Mouse (Mus musculus): ENCODE measurements at regions not wholly inside any gene's neighbourhood (a gene's known extent, or its start where the extent isn't known, plus 50 kb on each side); places are given as distances from the start of the nearest gene placed in this dataset.

DNA sequence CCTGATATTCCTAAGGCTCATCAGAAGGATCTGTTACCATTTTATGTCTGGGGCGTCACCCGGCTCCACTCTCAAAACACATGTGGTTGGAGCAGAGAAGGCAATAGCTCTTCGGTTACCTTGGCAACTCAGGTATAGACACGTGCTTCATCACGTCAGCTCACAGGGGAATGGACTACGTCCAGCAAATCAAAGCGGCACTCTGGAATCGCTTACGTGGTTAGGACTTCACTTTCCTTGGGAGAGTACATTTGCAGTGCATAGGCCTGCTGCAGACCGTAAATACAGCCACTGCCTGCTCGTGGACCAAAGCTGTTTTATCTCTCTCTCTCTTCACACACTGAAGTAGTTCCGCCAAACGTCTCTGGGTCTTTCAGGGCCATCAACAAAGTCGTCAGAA is 74.1 kb upstream of the Prok2 start:
- Histone ChIP-seq H3K9ac (ENCODE audit: low read length) (no peak overlapping the region), H3K4me3 (ENCODE audit: low read length) (no peak overlapping the region), H3K36me3 (ENCODE audit: control insufficient read depth, insufficient read depth) (no peaks in the 10 kb centered on the region), H3K4me1 (ENCODE audit: control insufficient read depth, insufficient read depth, low read length) (peaks cover 14% of the 10 kb centered on the region), H3K27ac (ENCODE audit: low read length) (no peak overlapping the region), H3K4me2 (ENCODE audit: low read depth, low read length) (peak overlapping the region; percentile 10), H3K9me3 (replicated peaks; ENCODE audit: control insufficient read depth, low read length) (no peaks in the 10 kb centered on the region), H3K27me3 (ENCODE audit: control insufficient read depth, insufficient read depth, low read length) (no peaks in the 10 kb centered on the region)
- ATAC-seq (replicated peaks; ENCODE audit: extremely low read depth, insufficient read depth, low FRiP score), result peak; percentile 56; the same call in 1 of the 2 replicates
- WGBS, result 32% methylated on average over 14 of the region's 14 CpGs

DNA sequence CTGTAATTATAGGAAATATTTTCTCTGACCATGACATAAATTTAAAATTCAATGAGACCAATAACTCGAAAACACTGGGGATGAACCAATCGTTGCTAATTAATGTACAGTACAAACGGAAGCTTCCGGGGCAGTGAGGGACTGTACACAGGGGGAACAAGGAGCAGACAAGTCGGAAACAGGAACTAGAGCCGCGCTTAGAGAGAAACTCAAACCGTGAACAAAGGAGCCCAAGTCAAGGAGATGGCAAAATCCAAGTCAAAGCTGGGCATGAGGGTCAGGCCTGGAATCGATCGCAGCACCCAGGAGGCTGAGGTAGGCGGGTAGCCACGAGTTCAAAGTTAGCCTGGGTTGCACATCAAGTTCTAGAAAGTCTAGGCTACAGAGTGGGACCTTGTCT is 70.2 kb upstream of the Prok2 start:
- Histone ChIP-seq H3K36me3 (ENCODE audit: control insufficient read depth, insufficient read depth) (no peaks in the 10 kb centered on the region), H3K9ac (ENCODE audit: low read length) (no peak overlapping the region), H3K27ac (ENCODE audit: low read length) (no peak overlapping the region), H3K4me3 (ENCODE audit: low read length) (no peak overlapping the region), H3K4me1 (ENCODE audit: control insufficient read depth, insufficient read depth, low read length) (peaks cover 12% of the 10 kb centered on the region), H3K4me2 (ENCODE audit: low read depth, low read length) (no peak overlapping the region), H3K27me3 (ENCODE audit: control insufficient read depth, insufficient read depth, low read length) (no peaks in the 10 kb centered on the region), H3K9me3 (replicated peaks; ENCODE audit: control insufficient read depth, low read length) (no peaks in the 10 kb centered on the region)
- 85% methylated on average over 12 of the region's 12 CpGs for WGBS
- ATAC-seq (replicated peaks; ENCODE audit: extremely low read depth, insufficient read depth, low FRiP score), result no peak

DNA sequence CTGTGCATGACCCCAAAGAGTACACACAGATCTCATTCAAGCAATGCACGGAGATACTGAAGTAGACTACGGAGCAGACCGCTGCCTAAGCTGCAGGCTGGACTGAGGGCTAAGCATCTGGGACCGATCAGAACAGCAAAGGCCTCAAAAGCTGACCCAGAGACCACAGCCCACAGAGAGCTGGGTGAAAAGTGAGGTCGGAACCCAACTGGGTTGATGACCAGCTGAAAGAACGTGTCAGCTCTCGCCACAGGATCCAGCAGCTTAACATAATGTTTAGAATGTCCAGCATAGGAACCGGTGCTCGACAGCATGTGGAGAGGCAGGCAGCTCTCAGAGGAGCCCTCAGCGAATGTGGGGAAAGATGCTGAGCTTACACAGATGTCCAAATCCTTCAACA is 67.4 kb upstream of the Prok2 start:
- no peak overlapping the region for H3K27ac ChIP-seq (ENCODE audit: low read length)
- no peak overlapping the region for H3K4me2 ChIP-seq (ENCODE audit: low read depth, low read length)
- no peaks in the 10 kb centered on the region for H3K27me3 ChIP-seq (ENCODE audit: control insufficient read depth, insufficient read depth, low read length)
- WGBS, result 59% methylated on average over 10 of the region's 10 CpGs
- H3K9ac ChIP-seq (ENCODE audit: low read length), result no peak overlapping the region
- H3K9me3 ChIP-seq (replicated peaks; ENCODE audit: control insufficient read depth, low read length), result no peaks in the 10 kb centered on the region
- no peaks in the 10 kb centered on the region for H3K36me3 ChIP-seq (ENCODE audit: control insufficient read depth, insufficient read depth)
- H3K4me3 ChIP-seq (ENCODE audit: low read length), result no peak overlapping the region
- no peak for ATAC-seq (replicated peaks; ENCODE audit: extremely low read depth, insufficient read depth, low FRiP score)
- no peaks in the 10 kb centered on the region for H3K4me1 ChIP-seq (ENCODE audit: control insufficient read depth, insufficient read depth, low read length)

DNA sequence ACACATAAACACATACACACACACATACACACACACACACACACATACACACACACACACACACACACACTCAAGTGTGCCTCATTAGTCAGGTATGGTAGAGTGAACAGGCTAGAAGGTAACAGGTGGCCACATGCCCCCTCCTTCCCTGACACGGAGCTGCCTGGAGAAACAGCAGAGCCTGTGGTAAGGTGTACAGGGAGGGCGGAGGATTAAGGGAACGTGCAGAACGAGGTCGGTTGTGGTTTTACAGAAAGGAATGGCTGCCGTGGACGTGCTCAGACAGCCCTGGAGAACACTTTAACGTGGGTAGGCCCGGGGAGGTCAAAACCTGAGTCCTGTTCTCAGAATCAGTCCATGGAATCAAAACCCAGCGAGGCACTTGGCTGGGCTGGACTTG is 66.2 kb upstream of the Prok2 start:
- H3K27me3 ChIP-seq (ENCODE audit: control insufficient read depth, insufficient read depth, low read length), result no peaks in the 10 kb centered on the region
- ATAC-seq (replicated peaks; ENCODE audit: extremely low read depth, insufficient read depth, low FRiP score), result no peak
- H3K4me3 ChIP-seq (ENCODE audit: low read length), result no peak overlapping the region
- H3K9ac ChIP-seq (ENCODE audit: low read length), result no peak overlapping the region
- H3K4me2 ChIP-seq (ENCODE audit: low read depth, low read length), result no peak overlapping the region
- H3K9me3 ChIP-seq (replicated peaks; ENCODE audit: control insufficient read depth, low read length), result no peaks in the 10 kb centered on the region
- no peak overlapping the region for H3K27ac ChIP-seq (ENCODE audit: low read length)
- 75% methylated on average over 10 of the region's 10 CpGs for WGBS
- H3K4me1 ChIP-seq (ENCODE audit: control insufficient read depth, insufficient read depth, low read length), result no peaks in the 10 kb centered on the region
- no peaks in the 10 kb centered on the region for H3K36me3 ChIP-seq (ENCODE audit: control insufficient read depth, insufficient read depth)

DNA sequence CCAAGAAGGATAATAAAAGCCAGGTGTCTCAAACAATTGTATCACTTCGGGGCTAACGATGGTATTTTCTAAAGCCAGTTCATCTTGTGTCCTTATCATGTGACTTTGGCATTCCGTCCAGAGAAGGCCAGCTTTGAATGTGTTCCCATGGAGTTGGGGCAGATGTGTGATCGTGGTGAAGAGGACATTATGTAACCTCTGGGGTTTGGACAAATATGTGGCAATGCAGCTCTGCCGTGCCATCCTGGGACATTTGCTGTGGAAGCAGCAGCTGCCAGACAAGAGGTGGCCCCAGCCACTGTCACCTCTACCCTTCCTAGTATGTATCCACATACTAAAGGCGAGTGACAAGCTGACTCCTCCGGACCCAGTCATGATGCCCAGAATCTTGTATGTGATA is 60.8 kb upstream of the Prok2 start:
- no peak overlapping the region for H3K4me2 ChIP-seq (ENCODE audit: low read depth, low read length)
- no peaks in the 10 kb centered on the region for H3K9me3 ChIP-seq (replicated peaks; ENCODE audit: control insufficient read depth, low read length)
- H3K9ac ChIP-seq (ENCODE audit: low read length), result no peak overlapping the region
- H3K4me3 ChIP-seq (ENCODE audit: low read length), result no peak overlapping the region
- no peaks in the 10 kb centered on the region for H3K36me3 ChIP-seq (ENCODE audit: control insufficient read depth, insufficient read depth)
- no peak overlapping the region for H3K27ac ChIP-seq (ENCODE audit: low read length)
- ATAC-seq (replicated peaks; ENCODE audit: extremely low read depth, insufficient read depth, low FRiP score), result no peak
- no peaks in the 10 kb centered on the region for H3K4me1 ChIP-seq (ENCODE audit: control insufficient read depth, insufficient read depth, low read length)
- WGBS, result 81% methylated on average over 7 of the region's 7 CpGs
- H3K27me3 ChIP-seq (ENCODE audit: control insufficient read depth, insufficient read depth, low read length), result no peaks in the 10 kb centered on the region

DNA sequence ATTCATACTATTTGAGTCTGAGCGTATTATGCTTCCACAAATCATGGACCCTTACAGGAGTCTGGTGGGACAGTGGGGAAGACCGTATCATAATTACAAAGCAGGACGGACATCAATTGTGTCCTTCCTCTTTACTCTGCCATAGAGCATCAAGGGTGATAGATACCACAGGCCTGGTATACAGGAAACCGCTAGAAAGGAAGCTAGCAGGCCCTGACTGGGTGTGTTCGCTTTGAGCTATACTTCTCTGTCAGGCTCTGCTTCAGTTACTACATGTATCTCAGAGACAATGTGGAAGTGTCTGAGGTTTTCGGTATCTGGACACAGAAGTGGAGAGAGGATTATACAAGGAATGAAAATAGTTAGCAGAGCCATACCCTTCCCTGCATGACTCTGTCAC is 59.0 kb upstream of the Prok2 start:
- no peak overlapping the region for H3K4me2 ChIP-seq (ENCODE audit: low read depth, low read length)
- no peaks in the 10 kb centered on the region for H3K4me1 ChIP-seq (ENCODE audit: control insufficient read depth, insufficient read depth, low read length)
- no peak overlapping the region for H3K27ac ChIP-seq (ENCODE audit: low read length)
- H3K9ac ChIP-seq (ENCODE audit: low read length), result no peak overlapping the region
- H3K4me3 ChIP-seq (ENCODE audit: low read length), result no peak overlapping the region
- no peaks in the 10 kb centered on the region for H3K9me3 ChIP-seq (replicated peaks; ENCODE audit: control insufficient read depth, low read length)
- no peaks in the 10 kb centered on the region for H3K27me3 ChIP-seq (ENCODE audit: control insufficient read depth, insufficient read depth, low read length)
- 74% methylated on average over 6 of the region's 6 CpGs for WGBS
- ATAC-seq (replicated peaks; ENCODE audit: extremely low read depth, insufficient read depth, low FRiP score), result no peak
- H3K36me3 ChIP-seq (ENCODE audit: control insufficient read depth, insufficient read depth), result no peaks in the 10 kb centered on the region

DNA sequence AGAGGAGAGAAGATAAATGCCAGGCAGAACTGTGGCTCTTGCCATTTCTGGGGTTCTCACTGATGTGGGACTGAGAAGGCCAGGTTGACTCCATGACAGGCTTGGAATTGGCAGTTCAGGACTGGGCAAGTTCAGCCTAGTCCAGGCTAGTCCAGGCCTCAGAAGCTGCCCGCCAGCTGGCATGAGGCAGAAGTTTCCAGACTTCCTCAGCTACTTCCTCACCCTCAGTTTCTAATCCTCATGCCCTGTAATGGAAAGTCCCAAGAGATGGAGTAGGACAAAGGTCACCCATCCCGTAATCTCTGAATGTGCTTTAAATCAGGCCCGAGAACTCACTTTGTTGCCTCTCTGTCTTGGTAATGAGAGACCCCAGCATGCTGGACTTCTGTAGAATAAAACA is 58.6 kb upstream of the Prok2 start:
- Histone ChIP-seq H3K4me1 (ENCODE audit: control insufficient read depth, insufficient read depth, low read length) (no peaks in the 10 kb centered on the region), H3K9ac (ENCODE audit: low read length) (no peak overlapping the region), H3K27me3 (ENCODE audit: control insufficient read depth, insufficient read depth, low read length) (no peaks in the 10 kb centered on the region), H3K4me3 (ENCODE audit: low read length) (no peak overlapping the region), H3K36me3 (ENCODE audit: control insufficient read depth, insufficient read depth) (no peaks in the 10 kb centered on the region), H3K27ac (ENCODE audit: low read length) (no peak overlapping the region), H3K4me2 (ENCODE audit: low read depth, low read length) (no peak overlapping the region), H3K9me3 (replicated peaks; ENCODE audit: control insufficient read depth, low read length) (no peaks in the 10 kb centered on the region)
- no peak for ATAC-seq (replicated peaks; ENCODE audit: extremely low read depth, insufficient read depth, low FRiP score)
- 79% methylated on average over 3 of the region's 3 CpGs for WGBS

DNA sequence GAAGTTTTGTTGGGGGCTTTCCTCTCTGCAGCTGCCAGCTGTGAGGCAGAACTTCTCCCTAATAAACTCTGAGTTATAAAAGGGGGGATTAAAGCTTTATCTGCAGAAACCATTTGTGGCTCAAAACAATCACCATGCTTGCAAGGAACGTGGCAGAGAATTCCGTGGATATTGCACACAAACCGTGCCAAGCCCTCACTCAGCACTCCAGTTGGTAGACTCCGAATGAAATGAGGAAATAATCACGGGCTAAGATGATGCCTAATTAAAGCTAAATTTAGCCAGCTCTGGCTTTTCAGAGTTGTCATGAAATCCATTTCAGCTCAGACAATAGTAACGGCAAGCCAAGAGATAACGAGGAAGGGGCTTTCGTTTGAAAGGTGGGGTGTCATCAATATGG is 58.1 kb upstream of the Prok2 start:
- no peaks in the 10 kb centered on the region for H3K9me3 ChIP-seq (replicated peaks; ENCODE audit: control insufficient read depth, low read length)
- no peaks in the 10 kb centered on the region for H3K27me3 ChIP-seq (ENCODE audit: control insufficient read depth, insufficient read depth, low read length)
- no peak overlapping the region for H3K4me3 ChIP-seq (ENCODE audit: low read length)
- no peak overlapping the region for H3K27ac ChIP-seq (ENCODE audit: low read length)
- no peak overlapping the region for H3K4me2 ChIP-seq (ENCODE audit: low read depth, low read length)
- H3K36me3 ChIP-seq (ENCODE audit: control insufficient read depth, insufficient read depth), result no peaks in the 10 kb centered on the region
- WGBS, result 60% methylated on average over 8 of the region's 8 CpGs
- no peak overlapping the region for H3K9ac ChIP-seq (ENCODE audit: low read length)
- ATAC-seq (replicated peaks; ENCODE audit: extremely low read depth, insufficient read depth, low FRiP score), result no peak
- H3K4me1 ChIP-seq (ENCODE audit: control insufficient read depth, insufficient read depth, low read length), result no peaks in the 10 kb centered on the region

DNA sequence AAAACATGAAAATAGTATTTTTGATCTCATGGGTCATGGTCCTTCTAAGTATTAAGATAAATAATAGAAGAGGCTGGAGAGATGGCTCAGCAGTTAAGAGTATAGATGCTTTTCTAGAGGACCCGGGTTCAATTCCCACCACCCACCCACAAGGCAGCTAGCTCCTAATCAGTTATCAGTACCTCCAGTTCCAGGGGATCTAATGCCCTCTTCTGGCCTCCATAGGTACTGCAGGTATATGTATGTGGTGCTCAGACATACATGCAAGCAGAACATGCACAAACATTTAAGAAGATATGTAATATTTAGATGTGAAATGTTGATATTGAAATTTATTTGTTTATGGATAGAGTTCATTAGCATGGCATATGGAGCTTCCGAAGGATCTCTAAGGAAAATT is 56.8 kb upstream of the Prok2 start:
- Histone ChIP-seq H3K27me3 (ENCODE audit: control insufficient read depth, insufficient read depth, low read length) (no peaks in the 10 kb centered on the region), H3K4me1 (ENCODE audit: control insufficient read depth, insufficient read depth, low read length) (no peaks in the 10 kb centered on the region), H3K4me2 (ENCODE audit: low read depth, low read length) (no peak overlapping the region), H3K36me3 (ENCODE audit: control insufficient read depth, insufficient read depth) (no peaks in the 10 kb centered on the region), H3K9ac (ENCODE audit: low read length) (no peak overlapping the region), H3K4me3 (ENCODE audit: low read length) (no peak overlapping the region), H3K9me3 (replicated peaks; ENCODE audit: control insufficient read depth, low read length) (no peaks in the 10 kb centered on the region), H3K27ac (ENCODE audit: low read length) (no peak overlapping the region)
- ATAC-seq (replicated peaks; ENCODE audit: extremely low read depth, insufficient read depth, low FRiP score), result no peak
- 74% methylated on average over 2 of the region's 2 CpGs for WGBS

Measured in heart, embryonic 16.5 days (tissue).